Mouse (Mus musculus): Measurements from ENCODE around the gene Dgkz. TPM values are rescaled to one million over a fixed set of nuclear protein-coding genes. Genes with fewer than 3 reads are reported as not detected.

The Dgkz gene
- polyA plus RNA-seq, 1 experiment from 2014 or later, result 18.6 TPM

DNA sequence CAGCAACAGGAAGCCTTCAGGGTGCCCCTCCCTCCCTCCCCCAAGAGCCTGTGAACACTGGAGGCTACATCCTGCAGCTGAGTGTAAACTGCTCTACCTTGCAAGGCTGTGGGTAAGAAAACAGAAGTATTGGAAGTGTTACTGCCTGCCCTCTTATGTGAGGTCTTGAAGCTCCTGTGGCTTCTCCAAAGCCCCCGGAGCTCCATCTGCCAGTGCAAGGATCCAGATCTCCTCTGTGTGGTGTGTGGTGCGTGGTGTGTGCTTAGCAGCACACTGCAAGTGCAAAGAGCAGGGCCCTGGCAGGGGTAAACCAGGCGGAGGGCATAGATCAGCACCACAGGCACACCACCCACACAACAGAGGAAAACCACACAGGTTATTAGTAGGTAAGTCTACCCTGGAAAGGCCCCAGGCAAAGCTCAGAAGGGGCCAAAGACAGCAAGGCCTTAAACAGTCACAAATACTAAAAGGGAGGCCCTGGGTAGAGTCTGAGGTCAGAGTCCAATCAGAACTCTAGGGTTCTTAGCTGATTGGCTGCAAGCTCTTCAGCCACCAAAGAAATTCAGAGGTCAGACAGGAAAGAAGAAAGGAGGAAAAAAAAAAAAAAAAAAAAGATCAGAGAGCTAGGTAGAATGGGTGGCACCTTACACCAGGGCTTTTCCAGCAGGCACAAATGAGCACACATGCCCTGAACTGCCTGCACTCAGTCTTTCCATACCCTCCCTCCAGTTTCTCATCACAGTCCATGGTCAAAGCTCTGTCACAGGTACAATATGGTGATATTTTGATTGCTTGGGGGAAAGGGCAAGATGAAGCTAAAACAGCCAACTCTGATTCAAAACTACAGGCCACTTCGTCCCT lies 13.5 kb downstream of the Dgkz start:
- Histone ChIP-seq H3K4me2 (replicated peaks; ENCODE audit: low read depth) (peak overlapping the region; percentile 86), H3K36me3 (ENCODE audit: control insufficient read depth, insufficient read depth, low read length) (no peaks in the 10 kb centered on the region), H3K27me3 (ENCODE audit: control insufficient read depth, insufficient read depth, low read length) (no peaks in the 10 kb centered on the region), H3K9me3 (ENCODE audit: control insufficient read depth, low read length) (no peaks in the 10 kb centered on the region), H3K27ac (replicated peaks) (peak overlapping the region; percentile 88), H3K9ac (ENCODE audit: low read length) (peak overlapping the region; percentile 90), H3K4me3 (ENCODE audit: low read depth, low read length) (peak overlapping the region; percentile 83), H3K4me1 (replicated peaks; ENCODE audit: control insufficient read depth, insufficient read depth) (peaks cover 6% of the 10 kb centered on the region; the same call in 1 of the 2 replicates)
- peak; percentile 59 for DNase-seq (ENCODE audit: low spot score)
- ATAC-seq (ENCODE audit: low FRiP score, low TSS enrichment), result peak; percentile 39; the same call in 1 of the 2 replicates
- 52% methylated on average over 4 of the region's 4 CpGs for WGBS
- TF ChIP-seq EP300 (optimal IDR thresholded peaks at IDR 0.05), result no peak
- no peak for TF ChIP-seq CTCF (IDR thresholded peaks at IDR 0.05; ENCODE audit: low read depth)

GRCm38 (mm10) chr2:91960459-91960858 lies 15.2 kb downstream of the Dgkz start:
- Histone ChIP-seq H3K9me3 (ENCODE audit: control insufficient read depth, low read length) (no peaks in the 10 kb centered on the region), H3K4me3 (ENCODE audit: low read depth, low read length) (no peak overlapping the region), H3K9ac (ENCODE audit: low read length) (no peak overlapping the region), H3K27me3 (ENCODE audit: control insufficient read depth, insufficient read depth, low read length) (no peaks in the 10 kb centered on the region), H3K4me2 (replicated peaks; ENCODE audit: low read depth) (no peak overlapping the region), H3K27ac (replicated peaks) (no peak overlapping the region), H3K4me1 (replicated peaks; ENCODE audit: control insufficient read depth, insufficient read depth) (peaks cover 6% of the 10 kb centered on the region; the same call in 1 of the 2 replicates), H3K36me3 (ENCODE audit: control insufficient read depth, insufficient read depth, low read length) (no peaks in the 10 kb centered on the region)
- DNase-seq (ENCODE audit: low spot score) (no peak), ATAC-seq (ENCODE audit: low FRiP score, low TSS enrichment) (no peak)
- no peak for TF ChIP-seq CTCF (IDR thresholded peaks at IDR 0.05; ENCODE audit: low read depth)
- TF ChIP-seq EP300 (optimal IDR thresholded peaks at IDR 0.05), result no peak
- WGBS, result 90% methylated on average over 5 of the region's 5 CpGs

DNA sequence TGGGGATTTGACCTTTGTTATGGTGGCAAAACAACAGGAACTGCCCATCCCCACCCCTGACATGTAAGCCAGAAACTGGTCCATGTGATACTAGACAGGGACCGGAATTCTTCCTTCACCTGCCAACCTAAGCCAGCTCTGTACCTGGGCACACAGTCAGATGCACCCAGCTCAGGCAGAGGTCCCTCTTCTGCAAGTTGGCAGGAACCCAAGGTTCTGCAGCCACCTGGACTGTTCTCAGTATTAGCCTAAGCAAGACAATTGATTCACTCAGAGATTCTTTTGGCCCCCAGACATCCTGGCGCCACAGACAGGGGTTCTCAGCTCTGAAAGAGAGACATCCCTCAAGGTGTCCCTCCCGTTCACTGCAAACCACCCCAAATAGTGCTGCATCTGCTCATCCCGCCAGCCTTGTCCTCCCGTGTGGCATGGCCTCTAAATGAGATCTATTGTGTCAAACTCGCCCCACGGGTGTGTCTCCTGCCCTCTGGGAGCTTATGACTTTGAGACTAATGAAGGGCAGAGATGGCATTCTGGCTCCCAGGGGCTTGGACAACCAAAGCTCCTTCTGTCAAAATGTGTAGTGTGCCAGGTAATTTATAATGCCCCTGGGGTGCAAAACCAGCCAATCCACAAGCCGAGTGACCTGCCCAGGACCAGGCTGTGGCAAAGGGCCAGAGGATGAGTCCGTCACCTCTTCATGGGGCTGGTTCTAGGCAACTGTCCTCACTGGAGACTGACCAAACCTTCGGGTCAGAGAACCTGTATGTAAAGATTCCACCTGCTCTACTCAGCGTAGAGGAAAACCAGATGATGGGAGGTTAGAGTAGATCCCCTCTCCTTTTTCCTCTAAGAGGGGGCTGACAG lies 15.9 kb downstream of the Dgkz start:
- Histone ChIP-seq H3K27ac (replicated peaks) (no peak overlapping the region), H3K9me3 (ENCODE audit: control insufficient read depth, low read length) (no peaks in the 10 kb centered on the region), H3K4me3 (ENCODE audit: low read depth, low read length) (no peak overlapping the region), H3K27me3 (ENCODE audit: control insufficient read depth, insufficient read depth, low read length) (no peaks in the 10 kb centered on the region), H3K4me1 (replicated peaks; ENCODE audit: control insufficient read depth, insufficient read depth) (peaks cover 6% of the 10 kb centered on the region; the same call in 1 of the 2 replicates), H3K9ac (ENCODE audit: low read length) (no peak overlapping the region), H3K36me3 (ENCODE audit: control insufficient read depth, insufficient read depth, low read length) (no peaks in the 10 kb centered on the region), H3K4me2 (replicated peaks; ENCODE audit: low read depth) (no peak overlapping the region)
- WGBS, result 72% methylated on average over 11 of the region's 11 CpGs
- TF ChIP-seq CTCF (IDR thresholded peaks at IDR 0.05; ENCODE audit: low read depth) (no peak), EP300 (optimal IDR thresholded peaks at IDR 0.05) (no peak)
- DNase-seq (ENCODE audit: low spot score) (no peak), ATAC-seq (ENCODE audit: low FRiP score, low TSS enrichment) (no peak)

DNA sequence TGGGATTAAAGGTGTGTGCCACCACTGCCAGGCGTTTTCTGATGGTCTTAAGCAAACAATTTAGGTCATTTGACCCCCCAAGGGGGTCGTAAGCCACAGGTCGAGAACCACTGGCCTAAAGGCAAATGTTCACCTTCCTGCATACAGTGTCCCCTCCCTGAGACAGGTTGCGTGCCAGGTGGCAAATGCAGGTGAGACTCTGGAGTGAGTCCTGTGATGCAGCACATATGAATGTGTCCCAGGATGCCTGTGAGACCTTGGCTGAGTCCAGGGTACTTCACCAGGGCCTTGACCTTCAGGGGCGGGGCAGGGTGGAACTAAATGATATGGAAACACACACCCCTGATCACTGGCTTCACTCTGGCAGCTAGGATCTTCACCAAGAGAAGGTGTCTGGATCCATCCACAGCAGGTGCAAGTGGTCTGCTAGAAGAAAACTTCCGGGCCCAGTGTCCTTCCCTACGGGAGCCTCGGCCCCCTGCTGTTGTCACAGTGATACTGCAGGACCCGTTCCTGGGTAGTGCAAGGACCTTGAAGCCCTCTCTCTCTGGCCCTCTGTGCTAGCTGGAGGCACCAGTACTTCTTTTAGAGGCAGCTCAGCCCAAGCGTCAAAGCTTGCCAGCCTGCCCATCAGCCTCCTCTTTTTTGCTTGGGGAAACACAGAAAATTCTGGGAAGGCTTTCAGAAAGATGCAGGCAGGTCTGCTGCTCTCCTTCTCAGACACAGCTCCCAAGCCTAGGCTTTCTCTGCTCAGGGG lies 16.8 kb downstream of the Dgkz start:
- Histone ChIP-seq H3K27me3 (ENCODE audit: control insufficient read depth, insufficient read depth, low read length) (no peaks in the 10 kb centered on the region), H3K27ac (replicated peaks) (no peak overlapping the region), H3K4me3 (ENCODE audit: low read depth, low read length) (no peak overlapping the region), H3K9me3 (ENCODE audit: control insufficient read depth, low read length) (no peaks in the 10 kb centered on the region), H3K4me2 (replicated peaks; ENCODE audit: low read depth) (no peak overlapping the region), H3K4me1 (replicated peaks; ENCODE audit: control insufficient read depth, insufficient read depth) (peaks cover 6% of the 10 kb centered on the region; the same call in 1 of the 2 replicates), H3K36me3 (ENCODE audit: control insufficient read depth, insufficient read depth, low read length) (no peaks in the 10 kb centered on the region), H3K9ac (ENCODE audit: low read length) (no peak overlapping the region)
- TF ChIP-seq EP300 (optimal IDR thresholded peaks at IDR 0.05), result no peak
- TF ChIP-seq CTCF (IDR thresholded peaks at IDR 0.05; ENCODE audit: low read depth), result peak; percentile 83
- ATAC-seq (ENCODE audit: low FRiP score, low TSS enrichment) (no peak), DNase-seq (ENCODE audit: low spot score) (peak; percentile 65)
- WGBS, result 43% methylated on average over 10 of the region's 10 CpGs

DNA sequence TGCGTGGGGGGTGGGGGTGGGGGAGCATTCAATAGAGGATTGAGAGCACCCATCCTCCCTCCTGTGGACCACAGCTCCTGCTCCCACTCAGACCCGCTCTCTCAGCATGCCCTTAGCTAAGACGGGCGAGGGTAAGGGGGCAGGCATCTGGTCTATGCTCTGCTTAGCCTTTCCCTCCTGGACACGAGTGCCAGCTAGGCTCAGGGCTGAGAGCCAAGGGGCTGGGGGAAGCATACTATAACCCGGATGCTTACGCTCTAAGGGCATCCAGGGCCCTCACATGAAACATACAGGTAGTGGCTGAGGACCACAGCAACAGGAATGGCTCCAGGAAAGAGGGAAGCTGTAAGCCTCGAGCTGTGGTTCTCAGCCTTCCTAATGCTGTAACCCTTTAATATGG lies 17.6 kb downstream of the Dgkz start:
- H3K4me2 ChIP-seq (replicated peaks; ENCODE audit: low read depth), result no peak overlapping the region
- TF ChIP-seq EP300 (optimal IDR thresholded peaks at IDR 0.05), result no peak
- TF ChIP-seq CTCF (IDR thresholded peaks at IDR 0.05; ENCODE audit: low read depth), result no peak

More for the DNA sequence above, 17.6 kb downstream of the Dgkz start:
- Histone ChIP-seq H3K9ac (ENCODE audit: low read length) (no peak overlapping the region), H3K9me3 (ENCODE audit: control insufficient read depth, low read length) (no peaks in the 10 kb centered on the region), H3K4me1 (replicated peaks; ENCODE audit: control insufficient read depth, insufficient read depth) (peaks cover 9% of the 10 kb centered on the region; the same call in 1 of the 2 replicates), H3K27me3 (ENCODE audit: control insufficient read depth, insufficient read depth, low read length) (no peaks in the 10 kb centered on the region), H3K27ac (replicated peaks) (no peak overlapping the region), H3K4me3 (ENCODE audit: low read depth, low read length) (no peak overlapping the region), H3K36me3 (ENCODE audit: control insufficient read depth, insufficient read depth, low read length) (no peaks in the 10 kb centered on the region)
- WGBS, result 76% methylated on average over 8 of the region's 8 CpGs
- no peak for ATAC-seq (ENCODE audit: low FRiP score, low TSS enrichment)
- no peak for DNase-seq (ENCODE audit: low spot score)
